Mouse (Mus musculus) left cerebral cortex, adult 11 months (tissue): ENCODE results near the gene Uhrf1bp1l.

Source experiments
- DNase-seq: peaks from one replicate; pipeline ENCODE4 v3.0.0; 2022; ENCODE audit warnings: low spot score

Gene Uhrf1bp1l

GRCm38 (mm10) chr10:89745666-89746020 is 852 bp downstream of the Uhrf1bp1l start:
- no peak for DNase-seq

DNA sequence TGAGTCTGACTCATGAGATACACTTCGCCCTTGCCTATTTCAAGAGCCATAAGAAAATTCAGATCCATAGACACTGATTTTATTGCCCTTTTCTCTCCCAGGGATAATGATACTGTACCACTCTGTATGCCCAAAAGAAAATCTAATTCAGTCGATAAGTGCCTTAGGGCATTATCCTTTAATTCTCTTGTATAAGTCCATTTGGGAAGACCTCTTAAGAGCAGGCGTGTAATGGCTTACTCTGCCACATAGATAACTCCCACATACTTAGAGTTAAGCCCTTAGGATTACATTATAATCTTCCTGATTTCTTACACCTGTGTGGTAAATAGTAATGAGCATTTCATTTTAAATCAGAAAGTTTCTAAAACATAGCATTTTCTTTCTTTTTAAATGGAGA is 1.8 kb downstream of the Uhrf1bp1l start:
- DNase-seq: no peak

DNA sequence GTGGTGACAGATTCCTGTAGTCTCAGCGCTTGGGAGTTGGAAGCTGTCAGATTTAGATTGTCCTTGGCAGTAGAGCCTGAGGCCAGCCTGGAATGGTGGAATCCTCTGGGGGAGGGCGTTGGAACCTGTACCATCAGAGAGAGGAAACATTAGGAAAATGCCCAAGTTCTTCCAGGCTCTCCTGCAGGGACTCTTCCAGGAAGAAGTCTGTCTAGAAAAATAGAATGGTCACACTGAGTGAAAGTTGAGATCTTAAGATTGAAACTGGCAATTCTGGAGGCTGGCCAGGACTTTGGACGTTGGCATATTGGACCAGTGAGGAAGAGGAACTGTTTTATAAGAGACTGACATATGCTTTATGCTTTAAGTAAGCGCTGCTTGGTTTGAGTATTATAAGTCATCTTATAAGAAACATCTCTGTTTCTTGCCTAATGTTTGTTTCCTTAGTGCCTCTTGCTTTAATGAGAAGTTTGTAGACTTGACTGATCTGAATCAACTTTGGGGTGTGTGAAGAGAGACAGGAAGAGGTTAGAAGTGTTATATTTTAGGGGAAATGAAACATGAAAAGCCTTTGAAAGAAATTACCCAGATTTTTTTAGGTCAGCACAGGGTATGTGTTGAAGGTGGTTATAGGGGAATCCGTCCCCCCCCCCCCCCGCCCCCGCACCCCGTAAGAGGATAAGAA is 2.6 kb downstream of the Uhrf1bp1l start:
- no peak for DNase-seq

GRCm38 (mm10) chr10:89747911-89748310 is 3.1 kb downstream of the Uhrf1bp1l start:
- no peak for DNase-seq

DNA sequence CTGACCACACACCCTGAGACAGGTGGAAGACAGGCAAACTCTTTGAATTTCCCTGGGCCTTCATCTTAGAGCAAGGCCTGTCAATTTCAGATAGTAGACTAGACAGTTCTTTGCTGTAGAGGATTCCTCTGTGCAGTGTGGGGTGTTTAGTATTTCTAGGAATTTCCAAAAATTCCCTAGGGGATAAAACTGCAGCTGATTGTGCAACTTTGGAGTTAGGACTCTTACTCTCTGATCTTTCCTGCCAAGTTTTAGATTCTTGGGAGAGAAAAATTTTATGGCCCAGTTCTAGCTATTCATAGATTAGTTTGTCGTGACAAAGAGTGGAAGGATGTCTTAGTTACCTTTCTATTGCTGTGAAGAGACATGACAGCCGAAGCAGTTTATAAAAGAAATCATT is 3.8 kb downstream of the Uhrf1bp1l start:
- DNase-seq: no peak

DNA sequence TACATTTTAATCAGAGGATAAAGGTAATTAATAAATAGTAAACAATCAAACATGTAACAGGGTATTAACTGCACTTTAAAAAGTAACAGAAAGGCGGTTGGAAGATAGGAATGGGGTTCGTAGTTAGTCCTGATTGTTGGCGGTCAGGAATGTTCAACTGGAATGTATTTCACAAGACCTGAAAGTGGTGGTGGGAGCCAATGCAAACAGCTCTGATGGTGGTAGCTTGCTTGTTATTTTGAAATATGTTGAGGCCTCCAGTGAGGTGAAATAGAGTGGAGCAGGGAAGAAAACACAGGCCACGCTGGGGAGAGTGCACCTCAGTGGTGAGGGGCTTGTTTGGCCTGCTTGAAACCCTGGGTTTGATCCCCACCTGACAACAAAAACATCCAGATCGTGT is 6.3 kb downstream of the Uhrf1bp1l start:
- DNase-seq: no peak

DNA sequence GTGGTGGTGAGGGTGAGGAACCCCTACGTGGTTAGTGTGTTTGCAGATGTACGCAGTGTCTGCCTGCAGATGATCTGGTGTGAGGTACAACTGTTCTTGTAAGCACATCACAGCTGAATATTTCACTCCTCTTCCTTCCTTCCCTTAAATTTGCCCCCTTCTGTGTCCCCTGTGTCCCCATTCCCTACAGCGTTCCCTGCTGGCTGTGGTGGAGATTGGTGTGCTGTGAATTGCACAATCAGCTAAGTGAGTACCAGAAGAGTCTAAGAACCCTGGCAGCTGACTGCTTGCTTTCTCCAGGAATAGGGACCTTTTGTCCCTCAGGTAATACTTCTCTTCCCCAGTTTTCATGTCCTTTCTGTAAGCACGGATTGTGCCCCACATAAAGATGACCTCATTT is 10.4 kb downstream of the Uhrf1bp1l start:
- no peak for DNase-seq

GRCm38 (mm10) chr10:89760772-89761171 is 16.0 kb downstream of the Uhrf1bp1l start:
- no peak for DNase-seq

DNA sequence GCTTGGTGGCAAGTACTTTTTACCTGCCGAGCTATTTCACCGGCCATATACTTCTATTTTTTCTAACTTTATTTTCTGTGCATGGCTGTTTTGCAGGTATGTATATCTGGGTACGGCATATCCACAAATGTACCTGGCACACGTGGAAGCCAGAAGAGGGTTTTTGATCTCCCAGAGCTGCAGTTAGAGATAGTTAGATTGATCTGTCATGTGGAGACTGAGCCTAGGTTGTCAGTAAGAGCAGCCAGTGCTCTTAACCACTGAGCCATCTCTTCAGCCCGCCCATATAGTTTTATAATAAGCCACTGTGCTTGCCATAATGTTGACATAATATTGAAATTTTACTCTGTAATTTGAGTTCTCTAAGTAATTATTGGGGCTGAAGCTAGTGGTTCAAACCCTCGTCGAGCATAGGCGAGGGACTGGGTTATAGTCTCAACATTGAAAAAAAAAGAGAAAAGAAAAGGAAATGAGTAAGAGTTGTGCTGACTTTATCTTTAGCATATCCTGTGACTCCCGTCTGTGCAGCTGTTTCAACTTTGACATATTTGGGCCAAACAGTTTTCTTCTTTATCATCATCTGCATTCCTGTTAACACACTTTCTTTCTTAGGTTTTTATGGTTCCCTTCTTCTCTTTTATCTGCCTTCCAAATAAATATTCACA is 19.8 kb downstream of the Uhrf1bp1l start:
- DNase-seq: no peak

DNA sequence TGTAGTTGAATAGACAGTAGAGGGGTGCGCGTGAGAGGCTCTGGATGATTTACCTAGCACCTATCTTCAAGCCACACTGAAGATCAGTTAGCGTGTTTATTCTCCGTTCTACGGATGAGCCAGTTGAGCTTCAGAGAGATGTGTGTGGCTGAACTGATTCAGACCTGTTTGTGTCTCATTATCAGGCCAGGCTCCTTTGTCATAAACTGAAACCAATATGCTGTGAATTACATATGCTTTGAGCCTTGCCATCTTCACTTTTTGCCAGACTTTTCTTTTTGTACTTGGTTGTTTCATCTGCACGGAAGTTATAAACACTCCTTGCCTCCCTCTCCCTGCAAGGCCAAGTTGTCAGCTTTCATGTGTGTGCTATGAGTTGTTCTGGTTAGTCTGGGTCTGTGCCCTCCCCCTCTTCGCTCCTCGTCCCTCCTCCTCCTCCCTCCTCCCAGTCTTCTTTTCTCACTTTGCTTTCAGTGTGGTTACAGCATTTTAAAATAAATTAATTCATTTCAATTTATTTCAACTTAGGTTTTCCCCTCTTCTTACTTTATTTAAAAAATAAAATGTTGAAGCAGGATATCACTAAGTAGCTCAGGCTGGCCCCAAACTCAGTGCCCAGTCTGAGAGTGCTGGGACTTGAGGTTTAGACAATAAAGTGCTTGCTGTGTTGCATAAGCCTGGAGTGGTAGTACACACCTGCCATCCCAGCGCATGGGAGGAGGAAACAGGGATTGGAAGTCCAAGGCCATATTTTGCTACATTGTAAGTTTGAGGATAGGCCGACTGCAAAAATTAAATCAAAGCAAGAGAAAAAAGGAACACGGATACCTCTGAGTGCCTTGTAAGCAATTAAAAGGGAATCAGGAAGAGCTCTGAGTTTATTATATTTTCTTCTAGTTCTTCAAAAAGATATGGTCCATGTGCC is 21.3 kb downstream of the Uhrf1bp1l start:
- DNase-seq: no peak

DNA sequence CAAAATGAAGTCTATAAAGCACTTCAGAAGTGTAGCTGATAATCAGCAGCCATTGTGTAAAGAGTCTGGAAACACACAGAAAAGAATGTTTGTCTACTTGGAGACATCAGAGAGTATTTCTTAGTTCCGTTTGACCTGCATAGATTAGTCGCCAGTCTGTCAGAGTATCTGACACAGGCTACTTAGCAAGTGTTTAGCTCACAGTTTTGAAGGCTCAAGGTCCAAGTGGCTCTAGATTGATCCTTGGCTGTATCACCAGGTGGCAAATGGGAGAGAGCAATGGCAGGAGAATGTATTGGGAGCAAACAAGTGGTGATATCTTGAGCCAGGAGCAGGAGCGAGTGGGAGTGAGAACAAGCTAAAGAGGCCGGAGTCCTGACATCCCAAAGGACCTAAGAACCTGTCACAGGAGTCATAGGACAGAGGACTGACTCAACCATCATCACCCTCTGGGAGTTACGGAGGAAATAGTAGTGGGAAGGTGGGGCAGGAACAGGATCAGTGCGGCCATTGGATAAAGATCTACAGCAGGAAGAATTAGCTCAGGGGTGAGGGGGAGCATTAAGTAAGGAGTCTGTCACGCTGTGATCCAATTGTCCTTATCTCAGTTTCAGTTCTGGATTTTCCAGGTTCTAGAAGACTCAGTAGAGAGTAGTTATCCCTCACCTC is 23.7 kb downstream of the Uhrf1bp1l start:
- DNase-seq: no peak

- no peak for DNase-seq
Measured at GRCm38 (mm10) chr10:89769096-89769495, 24.3 kb downstream of the Uhrf1bp1l start.

- DNase-seq: no peak
Measured at GRCm38 (mm10) chr10:89771894-89772293, 27.1 kb downstream of the Uhrf1bp1l start.

DNA sequence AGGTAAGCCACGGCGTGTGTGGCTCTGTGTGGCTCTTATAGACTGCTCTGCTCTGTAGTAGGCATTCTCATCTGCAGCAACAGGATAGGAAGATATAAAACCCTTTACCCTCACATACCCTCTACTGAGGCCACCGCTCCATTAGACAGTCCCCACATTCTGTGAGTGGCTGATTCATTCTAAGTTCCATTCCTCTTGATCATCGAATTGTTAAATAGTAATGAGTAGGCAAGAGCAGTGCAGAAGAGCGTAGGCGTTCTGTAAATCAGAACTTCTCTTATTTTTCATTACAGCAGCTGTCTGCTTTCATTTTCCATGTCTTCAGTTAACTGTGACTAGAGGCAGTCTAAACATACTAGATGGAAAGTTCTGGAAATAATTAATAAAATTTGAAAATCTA is 31.2 kb downstream of the Uhrf1bp1l start:
- DNase-seq: no peak

GRCm38 (mm10) chr10:89791870-89792269 is 47.1 kb downstream of the Uhrf1bp1l start:
- no peak for DNase-seq

DNA sequence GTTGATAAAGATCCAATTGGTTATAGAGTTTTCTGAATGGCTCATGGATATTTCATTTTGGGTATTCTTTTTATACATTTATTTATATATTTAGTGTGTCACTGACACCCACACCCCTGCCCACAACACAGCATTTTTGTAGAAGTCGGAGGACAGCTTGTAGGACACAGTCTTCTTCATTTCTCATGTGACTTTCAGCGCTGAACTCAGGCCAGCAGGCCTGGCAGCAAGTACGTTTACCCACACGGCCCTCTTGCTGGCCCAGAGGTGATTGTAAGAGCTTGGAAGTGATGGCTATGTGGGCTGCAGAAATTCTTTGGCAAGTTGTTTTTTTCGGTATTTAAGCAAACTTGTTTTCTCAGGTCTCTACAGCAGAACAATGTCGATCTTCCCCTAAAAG is 49.3 kb downstream of the Uhrf1bp1l start:
- DNase-seq: no peak

- no peak for DNase-seq
Measured at GRCm38 (mm10) chr10:89819146-89819545, 74.4 kb downstream of the Uhrf1bp1l start.

DNA sequence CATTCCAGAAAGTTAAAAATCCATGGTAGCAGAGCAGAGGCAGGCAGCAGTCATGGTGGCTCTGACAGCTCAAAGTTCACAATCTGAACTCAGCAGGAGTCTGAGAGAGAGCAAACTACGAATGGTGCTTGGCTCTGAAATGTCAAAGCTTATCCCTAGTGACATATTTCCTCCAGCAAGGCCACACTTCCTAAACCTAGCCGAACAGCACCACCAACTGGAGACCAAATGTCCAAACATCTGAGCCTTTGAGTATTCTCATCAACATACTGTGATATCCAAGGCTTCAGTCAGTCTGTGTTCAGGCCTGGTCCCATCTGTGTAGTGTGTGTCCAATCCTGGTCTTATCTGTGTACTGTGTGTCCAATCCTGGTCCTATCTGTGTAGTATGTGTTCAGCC is 79.1 kb downstream of the Uhrf1bp1l start:
- no peak for DNase-seq

DNA sequence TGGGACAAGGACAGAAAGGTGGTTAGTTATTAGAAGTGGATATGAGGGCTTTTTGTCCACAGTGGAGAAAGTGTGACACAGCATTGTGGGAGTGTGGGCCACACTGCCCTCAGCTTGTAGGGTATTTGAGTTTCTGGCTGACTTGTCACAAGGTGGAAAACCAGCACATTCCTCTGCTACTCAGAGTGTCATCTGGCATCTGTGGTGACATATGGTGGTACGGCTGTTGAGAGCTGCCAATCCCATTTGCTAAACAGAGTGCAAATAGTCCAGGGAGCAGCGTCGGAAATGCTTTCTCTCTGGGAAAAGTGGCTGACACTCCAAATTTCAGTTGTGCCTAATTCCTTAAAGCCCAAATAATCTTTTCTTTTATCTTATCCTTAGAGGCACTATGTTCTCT is 82.1 kb downstream of the Uhrf1bp1l start:
- DNase-seq: no peak

GRCm38 (mm10) chr10:89832334-89832733 is 87.5 kb downstream of the Uhrf1bp1l start:
- DNase-seq: no peak

GRCm38 (mm10) chr10:89833166-89833565 is 88.4 kb downstream of the Uhrf1bp1l start:
- DNase-seq: no peak

GRCm38 (mm10) chr10:89837476-89837875 is 92.7 kb downstream of the Uhrf1bp1l start:
- no peak for DNase-seq
